Mouse (Mus musculus): ENCODE results near the gene Lrch2. TPM values are rescaled to one million over a fixed set of nuclear protein-coding genes. Genes with fewer than 3 reads are reported as not detected.
A peak's percentile ranks its signal among the peaks of the same experiment; 100 is the strongest.
"Not testable (repeated sequence)": the region's sequence is repeated elsewhere in the genome, so short reads cannot be mapped to it uniquely, and the experiment has no call there.

Gene Lrch2
- 5.2 and 5.8 TPM in 2 replicates for polyA plus RNA-seq (2015; fragmentation: Nextera tagmentation; extraction: Ambion mirVana)

GRCm38 (mm10) chrX:147553421-147554201, at the start of gene Lrch2:
Gene Lrch2 (minus strand): TSS chrX:147554081.
- Histone ChIP-seq H3K4me2 (ENCODE audit: low read length) (peak within 1 kb of the TSS; percentile 51), H3K27me3 (ENCODE audit: insufficient read depth, low read length) (no peaks in the 10 kb centered on the region), H3K4me3 (replicated peaks; ENCODE audit: low read depth, low read length) (peak within 1 kb of the TSS; percentile 51), H3K27ac (peak within 1 kb of the TSS; percentile 47), H3K9ac (ENCODE audit: low read depth, low read length) (peak within 1 kb of the TSS; percentile 51), H3K36me3 (ENCODE audit: insufficient read depth, low read length) (no peaks in the 10 kb centered on the region), H3K4me1 (replicated peaks; ENCODE audit: insufficient read depth, low read length) (no peaks in the 10 kb centered on the region), H3K9me3 (replicated peaks; ENCODE audit: low read length) (no peaks in the 10 kb centered on the region)
- 23% methylated on average over 49 of the region's 50 CpGs for WGBS
- no peak for TF ChIP-seq CTCF (IDR thresholded peaks at IDR 0.05; ENCODE audit: low read depth)
- DNase-seq (ENCODE audit: low spot score), result peak; percentile 68
- peak; percentile 85 for ATAC-seq (replicated peaks; ENCODE audit: low FRiP score, low read depth)

- no peaks in the 10 kb centered on the region for H3K27me3 ChIP-seq (ENCODE audit: insufficient read depth, low read length)
Observed at GRCm38 (mm10) chrX:147540934-147541870, 12.7 kb downstream of the Lrch2 start.

GRCm38 (mm10) chrX:147538377-147538776, 15.5 kb downstream of the Lrch2 start:
- no peaks in the 10 kb centered on the region for H3K27me3 ChIP-seq (ENCODE audit: insufficient read depth, low read length)
- H3K4me3 ChIP-seq (replicated peaks; ENCODE audit: low read depth, low read length), result no peak overlapping the region
- H3K9me3 ChIP-seq (replicated peaks; ENCODE audit: low read length), result no peaks in the 10 kb centered on the region
- ATAC-seq (replicated peaks; ENCODE audit: low FRiP score, low read depth), result no peak
- DNase-seq (ENCODE audit: low spot score), result no peak
- H3K9ac ChIP-seq (ENCODE audit: low read depth, low read length), result no peak overlapping the region
- H3K4me1 ChIP-seq (replicated peaks; ENCODE audit: insufficient read depth, low read length), result no peaks in the 10 kb centered on the region
- H3K36me3 ChIP-seq (ENCODE audit: insufficient read depth, low read length), result no peaks in the 10 kb centered on the region
- H3K27ac ChIP-seq, result no peak overlapping the region
- no peak for TF ChIP-seq CTCF (IDR thresholded peaks at IDR 0.05; ENCODE audit: low read depth)
- H3K4me2 ChIP-seq (ENCODE audit: low read length), result no peak overlapping the region

More at GRCm38 (mm10) chrX:147540934-147541870, 12.7 kb downstream of the Lrch2 start:
- no peaks in the 10 kb centered on the region for H3K9me3 ChIP-seq (replicated peaks; ENCODE audit: low read length)
- DNase-seq (ENCODE audit: low spot score) (no peak), ATAC-seq (replicated peaks; ENCODE audit: low FRiP score, low read depth) (no peak; the same call in 1 of the 2 replicates)
- H3K4me2 ChIP-seq (ENCODE audit: low read length), result no peak overlapping the region
- H3K4me1 ChIP-seq (replicated peaks; ENCODE audit: insufficient read depth, low read length), result no peaks in the 10 kb centered on the region
- no peak for TF ChIP-seq CTCF (IDR thresholded peaks at IDR 0.05; ENCODE audit: low read depth)
- 66% methylated on average over 11 of the region's 11 CpGs for WGBS
- H3K27ac ChIP-seq, result no peak overlapping the region
- H3K36me3 ChIP-seq (ENCODE audit: insufficient read depth, low read length), result no peaks in the 10 kb centered on the region
- no peak overlapping the region for H3K9ac ChIP-seq (ENCODE audit: low read depth, low read length)
- no peak overlapping the region for H3K4me3 ChIP-seq (replicated peaks; ENCODE audit: low read depth, low read length)

- not testable (repeated sequence) for H3K9ac ChIP-seq (ENCODE audit: low read depth, low read length); H3K4me2 ChIP-seq (ENCODE audit: low read length); H3K4me3 ChIP-seq (replicated peaks; ENCODE audit: low read depth, low read length); H3K4me1 ChIP-seq (replicated peaks; ENCODE audit: insufficient read depth, low read length); H3K9me3 ChIP-seq (replicated peaks; ENCODE audit: low read length); DNase-seq (ENCODE audit: low spot score); H3K27ac ChIP-seq; H3K27me3 ChIP-seq (ENCODE audit: insufficient read depth, low read length); ATAC-seq (replicated peaks; ENCODE audit: low FRiP score, low read depth); H3K36me3 ChIP-seq (ENCODE audit: insufficient read depth, low read length)
- 85% methylated on average over 3 of the region's 3 CpGs for WGBS
Observed at GRCm38 (mm10) chrX:147537117-147537516, 16.8 kb downstream of the Lrch2 start.

- DNase-seq (ENCODE audit: low spot score), result no peak
- Histone ChIP-seq H3K27ac (no peak overlapping the region), H3K4me2 (ENCODE audit: low read length) (no peak overlapping the region), H3K36me3 (ENCODE audit: insufficient read depth, low read length) (no peaks in the 10 kb centered on the region), H3K4me3 (replicated peaks; ENCODE audit: low read depth, low read length) (no peak overlapping the region), H3K27me3 (ENCODE audit: insufficient read depth, low read length) (no peaks in the 10 kb centered on the region), H3K9me3 (replicated peaks; ENCODE audit: low read length) (no peaks in the 10 kb centered on the region), H3K9ac (ENCODE audit: low read depth, low read length) (no peak overlapping the region), H3K4me1 (replicated peaks; ENCODE audit: insufficient read depth, low read length) (no peaks in the 10 kb centered on the region)
- TF ChIP-seq CTCF (IDR thresholded peaks at IDR 0.05; ENCODE audit: low read depth), result no peak
- WGBS, result 88% methylated on average over 2 of the region's 2 CpGs
- ATAC-seq (replicated peaks; ENCODE audit: low FRiP score, low read depth), result no peak
Observed at GRCm38 (mm10) chrX:147535616-147536015, 18.3 kb downstream of the Lrch2 start.

- Histone ChIP-seq H3K27ac (no peak overlapping the region), H3K4me3 (replicated peaks; ENCODE audit: low read depth, low read length) (no peak overlapping the region), H3K9ac (ENCODE audit: low read depth, low read length) (no peak overlapping the region), H3K9me3 (replicated peaks; ENCODE audit: low read length) (no peaks in the 10 kb centered on the region), H3K4me2 (ENCODE audit: low read length) (no peak overlapping the region), H3K4me1 (replicated peaks; ENCODE audit: insufficient read depth, low read length) (no peaks in the 10 kb centered on the region), H3K27me3 (ENCODE audit: insufficient read depth, low read length) (no peaks in the 10 kb centered on the region), H3K36me3 (ENCODE audit: insufficient read depth, low read length) (no peaks in the 10 kb centered on the region)
- no peak for TF ChIP-seq CTCF (IDR thresholded peaks at IDR 0.05; ENCODE audit: low read depth)
- ATAC-seq (replicated peaks; ENCODE audit: low FRiP score, low read depth), result no peak
- peak; percentile 22 for DNase-seq (ENCODE audit: low spot score)
- 48% methylated on average over 4 of the region's 4 CpGs for WGBS
Observed at GRCm38 (mm10) chrX:147531675-147532074, 22.2 kb downstream of the Lrch2 start.

All from kidney, postnatal 0 days (tissue).